17 mouse cellular contexts compared by ENCODE assay signal in genomic region chr11:87581933-87582710, GRCm38 (mm10). TPM values are rescaled to one million over a fixed set of nuclear protein-coding genes. Genes with fewer than 3 reads are reported as not detected.
DNase-seq lines count a peak whose midpoint lies in the region; ATAC-seq and TF ChIP-seq lines count a peak whose summit lies in the region.
"Had no signal": no experiment of that assay in that cellular context is flagged by ENCODE, and none has a peak within 500 bp of the region (broad histone marks: within the 10 kb centered on the region; RNA-seq: fewer than 3 reads in every experiment).

No protein-coding gene starts in this region.

- H3K9me3 ChIP-seq in hindbrain, embryonic 12.5 days (replicated peaks): no peaks in the 10 kb centered on the region
- no peaks in the 10 kb centered on the region for H3K9me3 ChIP-seq in hindbrain, postnatal 0 days (ENCODE audit: low read length)
- H3K9me3 ChIP-seq: lung, embryonic 15.5 days; neural tube, embryonic 13.5 days had no signal

- H3K9ac ChIP-seq in hindbrain, embryonic 12.5 days: 0 out of 2 replicates have a peak overlapping the region, but pooled peaks have one; percentile 13
- H3K9ac ChIP-seq in hindbrain, postnatal 0 days (replicated peaks; ENCODE audit: low read length): no peak overlapping the region
- H3K9ac ChIP-seq: lung, embryonic 15.5 days; neural tube, embryonic 13.5 days had no signal

- TF ChIP-seq POLR2A in kidney, adult 2 months (IDR thresholded peaks at IDR 0.05; ENCODE audit: low read depth, low read length): no peak

- peaks cover 20% of the 10 kb centered on the region for H3K4me1 ChIP-seq in hindbrain, embryonic 12.5 days
- H3K4me1 ChIP-seq in hindbrain, postnatal 0 days (ENCODE audit: insufficient read depth, low read length): peaks cover 6% of the 10 kb centered on the region; the same call in 1 of the 2 replicates
- H3K4me1 ChIP-seq in kidney, adult 2 months (ENCODE audit: control insufficient read depth, insufficient read depth, low read length): peaks cover 2% of the 10 kb centered on the region; the same call in 1 of the 2 replicates

- H3K36me3 ChIP-seq in hindbrain, embryonic 12.5 days: no peaks in the 10 kb centered on the region
- H3K36me3 ChIP-seq in hindbrain, postnatal 0 days (ENCODE audit: insufficient read depth, low read length): no peaks in the 10 kb centered on the region
- no peaks in the 10 kb centered on the region for H3K36me3 ChIP-seq in kidney, adult 2 months (ENCODE audit: control insufficient read depth, insufficient read depth, low read length)
- H3K36me3 ChIP-seq: lung, embryonic 15.5 days; neural tube, embryonic 13.5 days had no signal

- no peak overlapping the region for H3K27ac ChIP-seq in hindbrain, embryonic 12.5 days
- no peak overlapping the region for H3K27ac ChIP-seq in hindbrain, postnatal 0 days
- H3K27ac ChIP-seq in kidney, adult 2 months (ENCODE audit: insufficient read depth, low read depth, low read length): no peak overlapping the region
- H3K27ac ChIP-seq: lung, embryonic 15.5 days; neural tube, embryonic 13.5 days had no signal

- no peak overlapping the region for H3K4me3 ChIP-seq in hindbrain, embryonic 12.5 days
- no peak overlapping the region for H3K4me3 ChIP-seq in hindbrain, postnatal 0 days (ENCODE audit: low read length)
- H3K4me3 ChIP-seq in kidney, adult 2 months (ENCODE audit: insufficient read depth, low read depth, low read length): no peak overlapping the region
- H3K4me3 ChIP-seq: lung, embryonic 15.5 days; neural tube, embryonic 13.5 days had no signal

- H3K4me2 ChIP-seq in hindbrain, embryonic 12.5 days (replicated peaks): no peak overlapping the region
- no peak overlapping the region for H3K4me2 ChIP-seq in hindbrain, postnatal 0 days (ENCODE audit: low read depth, low read length)
- H3K4me2 ChIP-seq: neural tube, embryonic 13.5 days had no signal

- no peak for ATAC-seq in hindbrain, embryonic 12.5 days (ENCODE audit: low FRiP score)
- no peak for ATAC-seq in hindbrain, postnatal 0 days

- WGBS in hindbrain, embryonic 12.5 days: 82% methylated on average over 8 of the region's 8 CpGs
- WGBS in hindbrain, postnatal 0 days: 81% methylated on average over 8 of the region's 8 CpGs
- 80% methylated on average over 8 of the region's 8 CpGs for WGBS in kidney, adult 2 months

- peaks cover 10% of the 10 kb centered on the region; the same call in 1 of the 2 replicates for H3K27me3 ChIP-seq in hindbrain, embryonic 12.5 days
- no peaks in the 10 kb centered on the region for H3K27me3 ChIP-seq in hindbrain, postnatal 0 days (ENCODE audit: insufficient read depth, low read length)
- no peaks in the 10 kb centered on the region for H3K27me3 ChIP-seq in kidney, adult 2 months (replicated peaks; ENCODE audit: control insufficient read depth, insufficient read depth, low read length)
- H3K27me3 ChIP-seq: lung, embryonic 15.5 days had no signal

- no peak for DNase-seq in hindbrain, postnatal 0 days (ENCODE audit: low spot score)
- DNase-seq in 3T3-L1 (ENCODE audit: low read depth, low spot score): peak; percentile 43
- peak; percentile 77 for DNase-seq in NIH3T3 (ENCODE audit: low read depth)
- DNase-seq in cerebellum, postnatal 36 days: peak; percentile 50 to 54
- DNase-seq in kidney, adult 2 months: no peak
- no peak for DNase-seq in thymus, postnatal 14 days
- DNase-seq: embryo, embryonic 11 days; gastrocnemius, postnatal 10 days; heart, postnatal 14 days; kidney, adult 18-20 months; midbrain, embryonic 14.5 days; right cerebral cortex, postnatal 14 days had no signal

- no peak for TF ChIP-seq CTCF in hindbrain, postnatal 0 days (IDR thresholded peaks at IDR 0.05; ENCODE audit: low read depth)
- no peak for TF ChIP-seq CTCF in kidney, adult 2 months (conservative IDR thresholded peaks at IDR 0.05; ENCODE audit: insufficient read depth, insufficient read length, low read depth, low read length)

RNA-seq across cellular contexts. Expression of gene Mtmr4, which starts 9.8 kb away (rescaled TPM):
- 81.2 and 86.8 TPM in 2 replicates for polyA plus RNA-seq in hindbrain, embryonic 12.5 days (2016; fragmentation: Nextera tagmentation; extraction: Ambion mirVana)
- total RNA-seq in hindbrain, postnatal 0 days (2014; rRNA removed): 110 and 125 TPM in 2 replicates
- polyA plus RNA-seq in hindbrain, postnatal 0 days (2015; fragmentation: Nextera tagmentation; extraction: Ambion mirVana): 30.6 and 34.8 TPM in 2 replicates
- 26.0 and 29.3 TPM in 2 replicates for polyA plus RNA-seq in kidney, adult 2 months (2012; rRNA removed)

RNA-seq across cellular contexts. Expression of gene Sept4, which starts 13.4 kb away (rescaled TPM):
- polyA plus RNA-seq in hindbrain, embryonic 12.5 days (2016; fragmentation: Nextera tagmentation; extraction: Ambion mirVana): 13.1 and 14.1 TPM in 2 replicates
- 32.3 and 39.6 TPM in 2 replicates for total RNA-seq in hindbrain, postnatal 0 days (2014; rRNA removed)
- polyA plus RNA-seq in hindbrain, postnatal 0 days (2015; fragmentation: Nextera tagmentation; extraction: Ambion mirVana): 54.9 and 63.6 TPM in 2 replicates
- 36.6 and 43.1 TPM in 2 replicates for polyA plus RNA-seq in kidney, adult 2 months (2012; rRNA removed)

RNA-seq across cellular contexts. Expression of gene Gm11492, which starts 15.7 kb away (rescaled TPM):
- not detected in 2 replicates for polyA plus RNA-seq in hindbrain, embryonic 12.5 days (2016; fragmentation: Nextera tagmentation; extraction: Ambion mirVana)
- total RNA-seq in hindbrain, postnatal 0 days (2014; rRNA removed): not detected in 2 replicates
- polyA plus RNA-seq in hindbrain, postnatal 0 days (2015; fragmentation: Nextera tagmentation; extraction: Ambion mirVana): not detected in 2 replicates
- polyA plus RNA-seq in kidney, adult 2 months (2012; rRNA removed): not detected in 2 replicates
- total RNA-seq: gastrocnemius, postnatal 10 days; heart, postnatal 14 days; left cerebral cortex, postnatal 25 days had no signal
- polyA plus RNA-seq: lung, embryonic 15.5 days; midbrain, embryonic 14.5 days; neural tube, embryonic 13.5 days; stomach, embryonic 14.5 days had no signal

RNA-seq across cellular contexts. Expression of gene Hsf5, which starts 34.8 kb away (rescaled TPM):
- polyA plus RNA-seq in hindbrain, embryonic 12.5 days (2016; fragmentation: Nextera tagmentation; extraction: Ambion mirVana): 0.43 and 0.45 TPM in 2 replicates
- 0.10 and 0.29 TPM in 2 replicates for total RNA-seq in hindbrain, postnatal 0 days (2014; rRNA removed)
- 0.20 and 0.33 TPM in 2 replicates for polyA plus RNA-seq in hindbrain, postnatal 0 days (2015; fragmentation: Nextera tagmentation; extraction: Ambion mirVana)
- polyA plus RNA-seq in kidney, adult 2 months (2012; rRNA removed): 0.05 and 0.12 TPM in 2 replicates

Comparison
In these comparisons a context has a peak if more than half of its experiments do, and no peak if none do; other contexts are left out.
1. DNase-seq: peak in 3T3-L1 (single experiment), NIH3T3 (single experiment) and cerebellum, postnatal 36 days (2 of 2); none in hindbrain, postnatal 0 days (single experiment), kidney, adult 2 months (single experiment) and thymus, postnatal 14 days (single experiment).